ENCODE assay signal across 15 mouse cellular contexts in genomic region chr1:191446307-191446706, GRCm38 (mm10). TPM values are rescaled to one million over a fixed set of nuclear protein-coding genes. Genes with fewer than 3 reads are reported as not detected.
A peak's percentile ranks its signal among the peaks of the same experiment; 100 is the strongest.
DNase-seq lines count a peak whose midpoint lies in the region; ATAC-seq lines count a peak whose summit lies in the region.
"Had no signal": no experiment of that assay in that cellular context is flagged by ENCODE, and none has a peak within 500 bp of the region (broad histone marks: within the 10 kb centered on the region; RNA-seq: fewer than 3 reads in every experiment).

No protein-coding gene starts in this region.

- WGBS in liver, embryonic 13.5 days (ENCODE audit: insufficient replicate concordance), result 48% methylated on average over 5 of the region's 5 CpGs
- 77% methylated on average over 5 of the region's 5 CpGs for WGBS in midbrain, embryonic 16.5 days

- H3K27ac ChIP-seq in brown adipose tissue, adult 24 weeks (replicated peaks; ENCODE audit: low read depth, low read length), result peak overlapping the region; percentile 96
- peak overlapping the region; percentile 73 for H3K27ac ChIP-seq in liver, embryonic 13.5 days
- H3K27ac ChIP-seq in midbrain, embryonic 16.5 days (ENCODE audit: low read length), result no peak overlapping the region
- H3K27ac ChIP-seq: heart, embryonic 15.5 days; hindbrain, embryonic 13.5 days; lung, embryonic 15.5 days; midbrain, embryonic 10.5 days; neural tube, embryonic 13.5 days had no signal

- H3K9ac ChIP-seq in liver, embryonic 13.5 days, result no peak overlapping the region
- H3K9ac ChIP-seq in midbrain, embryonic 16.5 days (ENCODE audit: low read depth, low read length), result no peak overlapping the region
- H3K9ac ChIP-seq: heart, embryonic 15.5 days; hindbrain, embryonic 13.5 days; lung, embryonic 15.5 days; neural tube, embryonic 13.5 days had no signal

- no peaks in the 10 kb centered on the region for H3K9me3 ChIP-seq in liver, embryonic 13.5 days (replicated peaks)
- H3K9me3 ChIP-seq in midbrain, embryonic 16.5 days (replicated peaks; ENCODE audit: control insufficient read depth, low read length, poor library complexity, severe bottlenecking), result no peaks in the 10 kb centered on the region
- H3K9me3 ChIP-seq: heart, embryonic 15.5 days; hindbrain, embryonic 13.5 days; lung, embryonic 15.5 days; midbrain, embryonic 10.5 days; neural tube, embryonic 13.5 days had no signal

- H3K27me3 ChIP-seq in liver, embryonic 13.5 days, result no peaks in the 10 kb centered on the region
- no peaks in the 10 kb centered on the region for H3K27me3 ChIP-seq in midbrain, embryonic 16.5 days (ENCODE audit: control insufficient read depth, insufficient read depth, low read depth, low read length)
- H3K27me3 ChIP-seq: heart, embryonic 15.5 days; hindbrain, embryonic 13.5 days; lung, embryonic 15.5 days; neural tube, embryonic 13.5 days had no signal

- H3K4me1 ChIP-seq in brown adipose tissue, adult 24 weeks (ENCODE audit: control insufficient read depth, insufficient read depth, insufficient read length, low read length), result peaks cover 23% of the 10 kb centered on the region
- H3K4me1 ChIP-seq in liver, embryonic 13.5 days (replicated peaks), result peaks cover 60% of the 10 kb centered on the region
- H3K4me1 ChIP-seq in midbrain, embryonic 16.5 days (ENCODE audit: control insufficient read depth, insufficient read depth, low read length), result no peaks in the 10 kb centered on the region
- H3K4me1 ChIP-seq: hindbrain, embryonic 13.5 days; neural tube, embryonic 13.5 days had no signal

- no peak for ATAC-seq in liver, embryonic 13.5 days (ENCODE audit: low read depth)
- ATAC-seq in midbrain, embryonic 16.5 days, result no peak
- no peak for ATAC-seq in megakaryocyte progenitor cell, adult 5-6 weeks (replicated peaks; ENCODE audit: poor library complexity)

- H3K36me3 ChIP-seq in liver, embryonic 13.5 days, result no peaks in the 10 kb centered on the region
- H3K36me3 ChIP-seq in midbrain, embryonic 16.5 days (ENCODE audit: control insufficient read depth, insufficient read depth, low read length), result no peaks in the 10 kb centered on the region
- H3K36me3 ChIP-seq: heart, embryonic 15.5 days; hindbrain, embryonic 13.5 days; lung, embryonic 15.5 days; midbrain, embryonic 10.5 days; neural tube, embryonic 13.5 days had no signal

- DNase-seq in kidney, adult 8-10 months, result peak; percentile 72 to 90
- no peak for DNase-seq in liver, embryonic 13.5 days
- peak; percentile 30 to 45 for DNase-seq in thymus, postnatal 36 days
- no peak for DNase-seq in adipocyte (ENCODE audit: low spot score)
- DNase-seq: adrenal gland, postnatal 36 days; cerebellum, adult 11-12 months; gastrocnemius, postnatal 36 days had no signal

- H3K4me3 ChIP-seq in brown adipose tissue, adult 24 weeks (ENCODE audit: insufficient read depth, low read depth, low read length), result no peak overlapping the region
- no peak overlapping the region for H3K4me3 ChIP-seq in liver, embryonic 13.5 days (replicated peaks)
- no peak overlapping the region for H3K4me3 ChIP-seq in midbrain, embryonic 16.5 days (ENCODE audit: low read depth, low read length)
- H3K4me3 ChIP-seq: heart, embryonic 15.5 days; hindbrain, embryonic 13.5 days; lung, embryonic 15.5 days; midbrain, embryonic 10.5 days; neural tube, embryonic 13.5 days had no signal

- H3K4me2 ChIP-seq in liver, embryonic 13.5 days, result peak overlapping the region; percentile 33; the same call in 1 of the 2 replicates
- H3K4me2 ChIP-seq in midbrain, embryonic 16.5 days (ENCODE audit: low read length), result no peak overlapping the region
- H3K4me2 ChIP-seq: heart, embryonic 15.5 days; hindbrain, embryonic 13.5 days; lung, embryonic 15.5 days; neural tube, embryonic 13.5 days had no signal

RNA-seq across cellular contexts. Expression of gene Ppp2r5a, which starts 43.2 kb away (rescaled TPM):
- polyA plus RNA-seq in brown adipose tissue, adult 24 weeks (2012; ENCODE audit: insufficient read depth, insufficient read length, missing spikeins), result 895 and 923 TPM in 2 replicates
- 13.6 and 15.6 TPM in 2 replicates for polyA plus RNA-seq in liver, embryonic 13.5 days (2015; fragmentation: Nextera tagmentation; extraction: Ambion mirVana)
- polyA plus RNA-seq in midbrain, embryonic 16.5 days (2015; fragmentation: Nextera tagmentation; extraction: Ambion mirVana), result 6.5 and 6.6 TPM in 2 replicates
- total RNA-seq in megakaryocyte progenitor cell, adult 5-6 weeks (2015), result 124 and 129 TPM in 2 replicates
- total RNA-seq in megakaryocyte progenitor cell, adult 5-6 weeks (2017), result 125 and 139 TPM in 2 replicates

Comparison
In these comparisons a context has a peak if more than half of its experiments do, and no peak if none do; other contexts are left out.
1. DNase-seq: peak in kidney, adult 8-10 months (2 of 2) and thymus, postnatal 36 days (2 of 2); none in liver, embryonic 13.5 days (single experiment) and adipocyte (single experiment).
2. RNA of gene Ppp2r5a, which starts 43.2 kb away (polyA plus RNA-seq): 895 to 923 TPM in brown adipose tissue, adult 24 weeks; 13.6 to 15.6 TPM in liver, embryonic 13.5 days and 6.5 to 6.6 TPM in midbrain, embryonic 16.5 days; every median in the first group is over 10 times any median in the second.